Mouse (Mus musculus): Measurements from ENCODE around the gene Tpk1.
A peak's percentile ranks its signal among the peaks of the same experiment; 100 is the strongest.

Tpk1 gene

GRCm38 (mm10) chr6:43665677-43666546 lies at the start of gene Tpk1:
Tpk1 (minus strand) TSS chr6:43666278.
- peak; percentile 93 to 96 for DNase-seq (ENCODE audit: inconsistent age in 2 of 2, low spot score in 1 of 2)

GRCm38 (mm10) chr6:43702810-43703614 lies 36.9 kb upstream of the Tpk1 start:
- DNase-seq (ENCODE audit: inconsistent age in 2 of 2, low spot score in 1 of 2) = no peak

- no peak for DNase-seq (ENCODE audit: inconsistent age in 2 of 2, low spot score in 1 of 2)
Observed at GRCm38 (mm10) chr6:43691863-43692262, 25.8 kb upstream of the Tpk1 start.

GRCm38 (mm10) chr6:43685985-43686384 lies 19.9 kb upstream of the Tpk1 start:
- peak in 1 of 2 experiments; percentile 65 for DNase-seq (ENCODE audit: inconsistent age in 2 of 2, low spot score in 1 of 2)

GRCm38 (mm10) chr6:43682535-43682934 lies 16.5 kb upstream of the Tpk1 start:
- DNase-seq (ENCODE audit: inconsistent age in 2 of 2, low spot score in 1 of 2) = no peak

- no peak for DNase-seq (ENCODE audit: inconsistent age in 2 of 2, low spot score in 1 of 2)
Observed at GRCm38 (mm10) chr6:43678689-43679212, 12.7 kb upstream of the Tpk1 start.

- DNase-seq (ENCODE audit: inconsistent age in 2 of 2, low spot score in 1 of 2) = no peak
Observed at GRCm38 (mm10) chr6:43677566-43677965, 11.5 kb upstream of the Tpk1 start.

GRCm38 (mm10) chr6:43676139-43676538 lies 10.1 kb upstream of the Tpk1 start:
- DNase-seq (ENCODE audit: inconsistent age in 2 of 2, low spot score in 1 of 2) = no peak

- peak; percentile 54 to 85 for DNase-seq (ENCODE audit: inconsistent age in 2 of 2, low spot score in 1 of 2)
Observed at GRCm38 (mm10) chr6:43674986-43675760, 9.1 kb upstream of the Tpk1 start.

GRCm38 (mm10) chr6:43670939-43671338 lies 4.9 kb upstream of the Tpk1 start:
- no peak for DNase-seq (ENCODE audit: inconsistent age in 2 of 2, low spot score in 1 of 2)

GRCm38 (mm10) chr6:43667681-43668080 lies 1.6 kb upstream of the Tpk1 start:
- DNase-seq (ENCODE audit: inconsistent age in 2 of 2, low spot score in 1 of 2) = no peak

GRCm38 (mm10) chr6:43666611-43667400 lies 728 bp upstream of the Tpk1 start:
- DNase-seq (ENCODE audit: inconsistent age in 2 of 2, low spot score in 1 of 2) = no peak

- no peak for DNase-seq (ENCODE audit: inconsistent age in 2 of 2, low spot score in 1 of 2)
Observed at GRCm38 (mm10) chr6:43661822-43662221, 4.3 kb downstream of the Tpk1 start.

GRCm38 (mm10) chr6:43658290-43658689 lies 7.8 kb downstream of the Tpk1 start:
- no peak for DNase-seq (ENCODE audit: inconsistent age in 2 of 2, low spot score in 1 of 2)

GRCm38 (mm10) chr6:43657845-43658244 lies 8.2 kb downstream of the Tpk1 start:
- no peak for DNase-seq (ENCODE audit: inconsistent age in 2 of 2, low spot score in 1 of 2)

GRCm38 (mm10) chr6:43654876-43655456 lies 11.1 kb downstream of the Tpk1 start:
- peak; percentile 9 to 68 for DNase-seq (ENCODE audit: inconsistent age in 2 of 2, low spot score in 1 of 2)

GRCm38 (mm10) chr6:43649516-43649915 lies 16.6 kb downstream of the Tpk1 start:
- DNase-seq (ENCODE audit: inconsistent age in 2 of 2, low spot score in 1 of 2) = no peak

- no peak for DNase-seq (ENCODE audit: inconsistent age in 2 of 2, low spot score in 1 of 2)
Observed at GRCm38 (mm10) chr6:43645674-43646073, 20.4 kb downstream of the Tpk1 start.

- no peak for DNase-seq (ENCODE audit: inconsistent age in 2 of 2, low spot score in 1 of 2)
Observed at GRCm38 (mm10) chr6:43645105-43645504, 21.0 kb downstream of the Tpk1 start.

GRCm38 (mm10) chr6:43643718-43644117 lies 22.4 kb downstream of the Tpk1 start:
- no peak for DNase-seq (ENCODE audit: inconsistent age in 2 of 2, low spot score in 1 of 2)

Data from adrenal gland, adult (tissue).